Comparison of ENCODE assay signal across 8 mouse cellular contexts in the genomic region with DNA sequence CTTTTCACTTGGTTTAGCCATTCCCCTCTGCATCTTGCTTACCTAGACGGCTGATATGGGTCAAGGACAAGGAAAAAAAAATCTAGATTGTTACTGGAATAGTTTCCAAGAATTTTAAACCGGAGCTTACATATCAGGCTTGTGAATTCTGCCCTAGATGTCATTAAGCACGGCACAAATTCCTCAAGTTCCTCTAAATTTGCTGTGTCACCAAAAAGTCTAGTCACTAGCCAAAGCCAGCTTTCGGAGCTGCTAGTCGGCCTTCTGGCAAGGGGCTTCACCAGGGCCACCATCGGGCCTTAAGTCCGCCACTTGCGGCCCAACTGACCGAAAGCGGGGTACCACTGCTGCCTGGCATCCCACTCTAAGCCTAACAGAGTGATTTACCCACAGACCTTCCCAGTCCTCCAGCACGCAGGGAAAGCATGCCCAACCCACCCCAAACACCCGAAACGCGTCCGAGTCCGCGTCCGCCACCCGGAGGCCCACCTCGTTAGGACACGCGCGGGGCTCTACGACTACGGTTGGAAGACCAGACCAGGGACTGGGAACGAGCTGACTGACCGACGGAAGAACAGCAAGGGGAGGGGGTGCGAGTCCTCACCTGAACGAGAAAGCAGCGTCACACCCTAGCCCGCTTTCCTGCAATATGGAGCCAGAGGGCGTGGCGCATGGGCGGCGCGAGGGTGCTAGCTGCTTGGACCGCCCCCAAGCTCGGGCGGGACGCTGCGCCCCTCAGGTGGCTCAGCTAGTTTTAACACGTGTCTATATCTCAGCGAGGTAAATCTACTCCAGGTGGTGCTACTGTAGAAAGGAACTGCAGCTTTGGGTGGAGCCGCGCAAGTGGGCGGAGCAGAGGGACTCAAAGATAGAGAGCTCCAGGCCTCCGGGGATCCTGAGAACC. TPM values are rescaled to one million over a fixed set of nuclear protein-coding genes. Genes with fewer than 3 reads are reported as not detected.
A peak's percentile ranks its signal among the peaks of the same experiment; 100 is the strongest.
DNase-seq lines count a peak whose midpoint lies in the region; ATAC-seq and TF ChIP-seq lines count a peak whose summit lies in the region.

Anxa7 (minus strand) TSS at position 843 of the 904 bp plus-strand sequence.

- TF ChIP-seq EP300 in heart, adult 2 months (IDR thresholded peaks at IDR 0.05; ENCODE audit: insufficient read depth, low read depth, low read length) = no peak

- H3K79me2 ChIP-seq in heart, adult 2 months (replicated peaks; ENCODE audit: control insufficient read depth, insufficient read depth, low read length) = 0 out of 2 replicates have a peak, but pooled peaks cover 1% of the 10 kb centered on the region

- peaks cover 10% of the 10 kb centered on the region for H3K4me1 ChIP-seq in embryonic facial prominence, embryonic 14.5 days (ENCODE audit: control insufficient read depth, insufficient read depth, low read length)
- peaks cover 15% of the 10 kb centered on the region for H3K4me1 ChIP-seq in heart, adult 2 months (ENCODE audit: control insufficient read depth, insufficient read depth, low read length)
- H3K4me1 ChIP-seq in limb, embryonic 14.5 days (ENCODE audit: control insufficient read depth, insufficient read depth, low read length) = peaks cover 16% of the 10 kb centered on the region
- H3K4me1 ChIP-seq in midbrain, postnatal 0 days (ENCODE audit: insufficient read depth, low read length) = peaks cover 3% of the 10 kb centered on the region; the same call in 1 of the 2 replicates

- intact Hi-C loops in heart, adult 2 months (cut with DNase I) = loop anchor here (2.0 to 5.0 kb wide), 3 partner anchors 23 to 87 kb away; partner anchors contain the start of genes Mrps16 and Ppp3cb

- H3K27me3 ChIP-seq in embryonic facial prominence, embryonic 14.5 days (replicated peaks; ENCODE audit: control insufficient read depth, insufficient read depth, low read length) = no peaks in the 10 kb centered on the region
- no peaks in the 10 kb centered on the region for H3K27me3 ChIP-seq in heart, adult 2 months (ENCODE audit: control insufficient read depth, insufficient read depth, low read length)
- no peaks in the 10 kb centered on the region for H3K27me3 ChIP-seq in limb, embryonic 14.5 days (ENCODE audit: control insufficient read depth, insufficient read depth, low read length)
- H3K27me3 ChIP-seq in midbrain, postnatal 0 days (ENCODE audit: insufficient read depth, low read length) = no peaks in the 10 kb centered on the region

- H3K9me3 ChIP-seq in embryonic facial prominence, embryonic 14.5 days (ENCODE audit: control insufficient read depth, low read length) = no peaks in the 10 kb centered on the region
- H3K9me3 ChIP-seq in limb, embryonic 14.5 days (ENCODE audit: control insufficient read depth, low read length) = no peaks in the 10 kb centered on the region
- H3K9me3 ChIP-seq in midbrain, postnatal 0 days (ENCODE audit: low read length) = no peaks in the 10 kb centered on the region

- peak within 1 kb of the TSS; percentile 78 for H3K27ac ChIP-seq in embryonic facial prominence, embryonic 14.5 days (replicated peaks; ENCODE audit: low read depth, low read length)
- H3K27ac ChIP-seq in heart, adult 2 months = peak within 1 kb of the TSS; percentile 91
- H3K27ac ChIP-seq in limb, embryonic 14.5 days (replicated peaks; ENCODE audit: low read depth, low read length) = no peak within 1 kb of the TSS; the same call in 1 of the 2 replicates
- peak within 1 kb of the TSS; percentile 51 for H3K27ac ChIP-seq in midbrain, postnatal 0 days (ENCODE audit: low read depth, low read length)

- under 1% methylated on average over 46 of the region's 48 CpGs for WGBS in embryonic facial prominence, embryonic 14.5 days
- under 1% methylated on average over 48 of the region's 48 CpGs for WGBS in heart, adult 2 months
- under 1% methylated on average over 48 of the region's 48 CpGs for WGBS in limb, embryonic 14.5 days
- WGBS in midbrain, postnatal 0 days = 3% methylated on average over 44 of the region's 48 CpGs

- peaks cover 9% of the 10 kb centered on the region for H3K36me3 ChIP-seq in embryonic facial prominence, embryonic 14.5 days (ENCODE audit: control insufficient read depth, insufficient read depth, low read length)
- peaks cover 22% of the 10 kb centered on the region for H3K36me3 ChIP-seq in heart, adult 2 months (ENCODE audit: control insufficient read depth, insufficient read depth, low read length)
- peaks cover 4% of the 10 kb centered on the region; the same call in 1 of the 2 replicates for H3K36me3 ChIP-seq in limb, embryonic 14.5 days (ENCODE audit: control insufficient read depth, insufficient read depth, low read length)
- H3K36me3 ChIP-seq in midbrain, postnatal 0 days (ENCODE audit: insufficient read depth, low read length) = no peaks in the 10 kb centered on the region

- ATAC-seq in embryonic facial prominence, embryonic 14.5 days (ENCODE audit: low read depth) = peak; percentile 94
- peak; percentile 87 for ATAC-seq in limb, embryonic 14.5 days (ENCODE audit: low FRiP score, low read depth)
- peak; percentile 79 for ATAC-seq in midbrain, postnatal 0 days (ENCODE audit: low FRiP score)

- DNase-seq in 3T3-L1 (ENCODE audit: low read depth, low spot score) = peak; percentile 70
- peak; percentile 31 to 47 for DNase-seq in adrenal gland, postnatal 4 days (ENCODE audit: low spot score in 2 of 2)
- DNase-seq in embryonic facial prominence, embryonic 14.5 days (ENCODE audit: low spot score) = peak; percentile 93
- peak; percentile 86 to 88 for DNase-seq in heart, adult 2 months
- peak; percentile 94 for DNase-seq in kidney, adult 9 months
- peak; percentile 79 for DNase-seq in limb, embryonic 14.5 days (ENCODE audit: low spot score)
- DNase-seq in midbrain, postnatal 0 days (ENCODE audit: low spot score) = peak; percentile 67
- peak; percentile 72 to 81 for DNase-seq in spleen, postnatal 36 days (ENCODE audit: low spot score in 2 of 2)

- peak; percentile 16 for TF ChIP-seq CTCF in heart, adult 2 months (IDR thresholded peaks at IDR 0.05)
- TF ChIP-seq CTCF in midbrain, postnatal 0 days (IDR thresholded peaks at IDR 0.05) = peak; percentile 31

- peak within 1 kb of the TSS; percentile 78 for H3K4me2 ChIP-seq in embryonic facial prominence, embryonic 14.5 days (ENCODE audit: low read depth, low read length)
- H3K4me2 ChIP-seq in limb, embryonic 14.5 days (replicated peaks; ENCODE audit: low read depth, low read length, severe bottlenecking) = peak within 1 kb of the TSS; percentile 83
- peak within 1 kb of the TSS; percentile 82 for H3K4me2 ChIP-seq in midbrain, postnatal 0 days (ENCODE audit: low read depth, low read length, poor library complexity, severe bottlenecking)

- H3K4me3 ChIP-seq in embryonic facial prominence, embryonic 14.5 days (ENCODE audit: low read depth, low read length) = peak within 1 kb of the TSS; percentile 71
- H3K4me3 ChIP-seq in heart, adult 2 months = peak within 1 kb of the TSS; percentile 81
- H3K4me3 ChIP-seq in limb, embryonic 14.5 days (replicated peaks; ENCODE audit: low read length) = peak within 1 kb of the TSS; percentile 68
- H3K4me3 ChIP-seq in midbrain, postnatal 0 days (ENCODE audit: low read depth, low read length) = peak within 1 kb of the TSS; percentile 70

- peak within 1 kb of the TSS; percentile 78 for H3K9ac ChIP-seq in embryonic facial prominence, embryonic 14.5 days (ENCODE audit: low read depth, low read length)
- peak within 1 kb of the TSS; percentile 87 for H3K9ac ChIP-seq in heart, adult 2 months (ENCODE audit: low read depth, low read length)
- H3K9ac ChIP-seq in limb, embryonic 14.5 days (ENCODE audit: low read depth, low read length, severe bottlenecking) = peak within 1 kb of the TSS; percentile 68
- peak within 1 kb of the TSS; percentile 66 for H3K9ac ChIP-seq in midbrain, postnatal 0 days (replicated peaks; ENCODE audit: low read length, poor library complexity, severe bottlenecking)

- TF ChIP-seq POLR2A in heart, adult 2 months (IDR thresholded peaks at IDR 0.05; ENCODE audit: insufficient read depth, low read depth, low read length) = peak; percentile 87
- no peak for TF ChIP-seq POLR2A in limb, embryonic 14.5 days (IDR thresholded peaks at IDR 0.05; ENCODE audit: borderline replicate concordance, extremely low read depth, insufficient read depth, insufficient read length)

RNA-seq across cellular contexts. Expression of gene Anxa7, which starts in this region (rescaled TPM):
- total RNA-seq in adrenal gland, postnatal 4 days (2021) = 10 to 100 TPM; 81.0 to 81.8 TPM
- 47.5 and 48.3 TPM in 2 replicates for polyA plus RNA-seq in embryonic facial prominence, embryonic 14.5 days (2014; fragmentation: Nextera tagmentation; extraction: Ambion mirVana)
- total RNA-seq in heart, adult 2 months (2021) = 10 to 100 TPM; 49.3 to 55.1 TPM
- polyA plus RNA-seq in heart, adult 2 months (2012; rRNA removed) = 55.1 and 76.0 TPM in 2 replicates
- polyA plus RNA-seq in limb, embryonic 14.5 days (2012; rRNA removed) = 50.5 and 52.8 TPM in 2 replicates
- 45.5 and 46.5 TPM in 2 replicates for polyA plus RNA-seq in limb, embryonic 14.5 days (2014; fragmentation: Nextera tagmentation; extraction: Ambion mirVana)
- total RNA-seq in midbrain, postnatal 0 days (2014; rRNA removed) = 22.5 and 26.7 TPM in 2 replicates
- 14.9 and 16.0 TPM in 2 replicates for polyA plus RNA-seq in midbrain, postnatal 0 days (2015; fragmentation: Nextera tagmentation; extraction: Ambion mirVana)

Comparison
In these comparisons a context has a peak if more than half of its experiments do, and no peak if none do; other contexts are left out.
1. DNase-seq: peak in every context shown above with its lines; median percentile 94 in kidney, adult 9 months; 93 in embryonic facial prominence, embryonic 14.5 days; 87 in heart, adult 2 months; 79 in limb, embryonic 14.5 days; 76 in spleen, postnatal 36 days; 70 in 3T3-L1; 67 in midbrain, postnatal 0 days; 39 in adrenal gland, postnatal 4 days.